Mouse (Mus musculus): Measurements from ENCODE around the gene Ifnlr1.

Gene Ifnlr1

DNA sequence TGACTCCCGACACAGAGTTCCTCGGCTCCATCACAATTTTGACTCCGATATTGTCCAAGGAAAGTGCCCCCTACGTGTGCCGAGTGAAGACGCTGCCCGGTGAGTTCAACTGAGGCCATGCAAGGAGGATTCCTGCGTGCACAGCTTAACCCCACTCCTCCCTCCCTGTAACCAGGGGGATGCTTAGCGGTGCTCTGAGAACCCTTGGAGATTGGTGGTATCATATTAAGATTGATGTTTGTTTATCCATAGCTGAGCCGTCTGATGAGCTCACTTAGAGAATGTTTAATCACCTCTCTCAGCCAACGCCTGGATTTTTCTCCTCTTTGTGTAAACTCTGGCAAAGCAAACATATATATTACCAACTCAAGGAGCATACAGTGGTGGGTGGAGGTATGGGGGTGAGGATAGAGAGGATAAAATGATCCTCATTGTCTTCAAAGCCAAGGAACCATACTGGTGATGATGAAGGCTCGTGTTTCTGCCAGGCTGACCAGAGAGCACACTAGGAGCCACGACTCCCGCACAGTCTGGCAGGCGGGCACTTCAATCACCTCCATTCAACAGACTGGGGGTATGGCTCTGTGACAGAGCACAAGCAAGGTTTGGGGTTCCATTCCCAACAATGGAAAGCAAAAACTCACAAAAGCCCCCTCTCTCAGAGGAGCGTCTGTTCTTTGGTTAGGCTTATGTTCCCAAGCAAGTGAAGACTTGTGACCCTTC is 58.8 kb downstream of the Ifnlr1 start:
- DNase-seq (ENCODE audit: low spot score), result no peak

DNA sequence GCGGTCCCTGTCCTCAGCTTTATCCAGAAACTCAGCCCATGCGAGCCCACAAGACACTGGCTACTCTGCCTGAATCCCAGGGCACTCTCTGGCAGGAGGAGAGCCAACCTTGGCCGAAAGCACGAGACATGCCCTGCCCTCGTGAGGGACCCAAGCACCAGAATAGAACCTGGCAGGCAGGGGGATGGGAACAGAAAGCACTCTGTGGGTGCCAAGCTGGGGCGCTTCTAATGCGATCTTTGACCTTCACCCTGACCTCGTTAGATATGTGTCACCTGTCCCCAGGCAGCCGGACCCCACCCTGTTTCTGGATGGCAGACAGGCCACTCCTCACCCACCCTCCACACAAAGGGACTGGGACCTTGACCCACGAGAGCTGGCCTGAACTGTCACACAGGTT is 59.5 kb downstream of the Ifnlr1 start:
- DNase-seq (ENCODE audit: low spot score), result no peak

DNA sequence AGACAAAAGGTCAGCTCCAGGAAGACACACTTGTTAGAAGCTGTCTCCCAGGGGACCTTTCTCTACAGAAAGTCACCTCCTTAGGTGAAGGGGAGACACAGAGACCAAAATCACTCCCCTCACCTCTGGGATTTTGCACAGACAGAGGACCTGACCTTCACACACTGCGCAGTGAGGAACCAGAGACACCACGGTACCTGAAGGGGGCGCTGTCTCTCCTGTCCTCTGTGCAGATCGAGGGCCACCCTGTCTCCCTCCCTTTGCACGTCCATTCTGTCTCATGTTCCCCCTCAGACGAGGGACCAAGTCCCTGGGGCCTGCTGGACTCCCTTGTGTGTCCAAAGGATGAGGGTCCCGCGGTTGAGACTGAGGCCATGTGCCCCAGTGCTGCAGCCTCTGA is 64.8 kb downstream of the Ifnlr1 start:
- DNase-seq (ENCODE audit: low spot score), result no peak

DNA sequence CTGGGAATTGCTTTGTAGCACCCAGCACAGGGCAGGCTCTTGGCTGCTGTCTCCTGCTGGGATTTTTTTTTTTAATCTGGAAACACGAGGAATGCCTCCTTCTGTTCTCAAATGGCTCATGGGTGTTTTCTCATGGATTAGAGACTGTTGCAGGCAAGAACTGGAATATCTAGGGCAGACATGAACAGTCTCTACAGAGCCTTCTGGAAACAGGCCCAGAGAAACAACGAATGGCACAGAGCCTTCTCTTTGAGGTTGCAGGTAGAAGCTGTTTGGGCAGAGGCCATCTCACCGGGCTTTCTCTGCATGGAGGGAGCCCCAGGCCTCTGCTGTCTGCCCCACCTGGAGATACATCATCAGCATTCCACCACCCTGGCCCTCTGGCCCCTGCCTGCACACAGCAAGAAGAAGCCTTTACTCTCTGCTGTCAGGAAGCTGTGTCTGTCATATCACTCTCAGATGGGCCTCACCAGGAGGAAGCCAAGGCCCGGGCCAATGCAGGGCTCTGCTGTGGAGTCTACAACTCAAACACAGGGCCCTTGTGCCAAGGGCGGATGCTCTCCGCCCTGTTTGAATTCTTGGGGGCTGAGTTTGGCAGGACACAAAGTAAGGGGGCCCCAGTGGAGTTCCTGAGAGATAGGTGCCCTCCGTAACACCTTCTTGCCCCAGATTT is 66.2 kb downstream of the Ifnlr1 start:
- no peak for DNase-seq (ENCODE audit: low spot score)

DNA sequence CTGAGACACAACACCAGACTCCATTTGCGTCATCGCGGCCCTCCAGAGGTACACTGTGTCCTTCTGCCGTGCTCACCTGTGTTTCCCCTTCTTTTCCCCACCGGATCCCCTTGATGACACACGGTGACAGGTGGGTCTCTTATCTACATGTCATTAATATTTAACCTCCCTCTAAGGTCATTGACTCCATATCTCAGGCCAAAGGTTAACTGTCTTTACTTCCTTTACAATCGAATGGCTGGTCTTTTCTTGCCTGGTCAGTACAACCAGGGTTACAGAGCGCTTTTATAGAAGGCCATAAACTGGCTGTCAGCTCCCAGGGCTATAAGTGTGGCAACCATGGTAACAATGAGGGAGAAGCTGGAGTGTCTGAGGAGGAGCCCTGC is 66.7 kb downstream of the Ifnlr1 start:
- DNase-seq (ENCODE audit: low spot score), result no peak

All from ovary, postnatal 14 days (tissue).